Mouse (Mus musculus) cerebellum, adult (tissue): Measurements from ENCODE around the gene Olfr531.

Experiments
- ATAC-seq: cut with Nextera tagmentation; 2 replicates; pipeline ENCODE4 v1.9.2; 2017; ENCODE audit warnings: mild to moderate bottlenecking, moderate library complexity, mixed read lengths; ENCODE audit not compliant: insufficient number of reproducible peaks, low FRiP score, low TSS enrichment

Gene Olfr531

DNA sequence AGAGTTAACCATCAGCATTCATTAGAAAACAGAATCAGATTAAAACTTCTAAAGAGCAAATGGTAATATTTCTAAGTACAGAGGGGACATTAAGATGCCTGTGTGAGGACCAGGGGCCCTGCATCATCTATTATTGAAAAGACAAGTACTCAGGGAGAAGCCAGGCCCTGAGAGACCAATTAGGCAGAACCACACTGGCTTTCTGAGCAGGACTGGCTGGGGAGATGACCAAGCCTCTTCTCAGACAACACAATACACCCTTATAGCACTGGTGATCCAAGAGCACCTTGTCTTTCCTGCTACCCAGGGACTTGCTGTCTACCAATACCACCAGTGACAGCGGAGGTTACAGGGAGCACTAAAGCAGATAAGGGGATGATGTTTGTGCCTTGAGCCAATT lies at the start of gene Olfr531:
TSS of gene Olfr531 (minus strand) at position 101 of the 400 bp plus-strand sequence.
- ATAC-seq, result no peak

DNA sequence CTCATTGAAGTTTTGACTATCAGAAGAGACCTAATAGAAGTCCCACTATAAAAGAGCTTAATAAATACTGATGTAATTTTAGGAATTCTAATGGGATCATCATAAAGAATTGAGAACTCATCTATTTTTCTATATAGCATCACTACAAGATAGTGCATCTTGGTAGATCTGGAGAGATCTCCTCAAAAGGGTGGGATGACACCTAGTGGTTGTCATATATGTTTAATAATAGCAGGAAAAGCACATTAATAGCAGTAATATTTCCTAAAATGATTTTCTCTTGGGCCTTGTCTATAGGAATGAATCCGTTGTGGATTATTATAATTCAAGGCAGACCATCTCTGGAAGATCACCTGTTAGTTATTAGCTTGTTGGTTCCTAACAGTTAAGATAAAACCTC lies 40.4 kb upstream of the Olfr531 start:
- ATAC-seq, result no peak

DNA sequence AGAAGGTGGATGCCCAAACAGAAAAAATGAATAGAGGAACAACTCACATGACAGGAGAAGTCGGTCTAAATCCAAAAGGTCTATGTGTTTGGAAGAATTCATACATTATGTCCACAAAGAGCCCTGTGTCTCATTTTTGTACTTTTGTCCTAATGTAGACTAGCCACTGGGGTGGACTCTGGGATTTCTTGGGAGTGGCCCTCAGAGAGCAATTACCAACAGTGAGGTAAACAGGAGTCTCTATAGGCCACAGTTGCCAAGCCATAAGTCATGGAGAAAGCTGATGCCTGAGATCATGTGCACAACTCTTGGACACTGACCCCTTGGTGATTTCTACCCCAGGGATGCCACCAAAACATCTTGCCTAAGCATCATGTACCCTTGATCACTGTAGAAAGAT lies 18.8 kb upstream of the Olfr531 start, which contains the start of gene Olfr532:
TSS of gene Olfr532 (minus strand) at position 101 of the 400 bp plus-strand sequence.
- no peak for ATAC-seq

DNA sequence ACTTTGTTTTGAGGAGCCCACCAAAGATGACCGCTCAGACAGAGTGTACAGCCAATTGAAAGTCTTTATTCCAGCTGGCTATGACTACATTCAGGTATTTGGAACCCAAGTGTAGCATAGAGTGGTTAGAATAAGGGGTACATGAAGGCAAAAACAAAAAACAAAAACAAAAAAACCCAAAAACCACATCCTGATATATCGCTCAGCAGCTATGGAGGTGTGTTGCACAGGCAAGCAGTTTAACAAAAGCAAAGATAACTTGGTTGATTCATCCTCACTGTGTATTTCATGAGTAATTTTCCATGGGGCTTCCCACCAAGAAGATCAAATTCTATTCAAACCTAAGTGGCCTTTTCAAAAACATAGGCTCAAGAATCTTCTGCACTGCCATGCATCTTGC lies 25.8 kb downstream of the Olfr531 start:
- no peak for ATAC-seq

DNA sequence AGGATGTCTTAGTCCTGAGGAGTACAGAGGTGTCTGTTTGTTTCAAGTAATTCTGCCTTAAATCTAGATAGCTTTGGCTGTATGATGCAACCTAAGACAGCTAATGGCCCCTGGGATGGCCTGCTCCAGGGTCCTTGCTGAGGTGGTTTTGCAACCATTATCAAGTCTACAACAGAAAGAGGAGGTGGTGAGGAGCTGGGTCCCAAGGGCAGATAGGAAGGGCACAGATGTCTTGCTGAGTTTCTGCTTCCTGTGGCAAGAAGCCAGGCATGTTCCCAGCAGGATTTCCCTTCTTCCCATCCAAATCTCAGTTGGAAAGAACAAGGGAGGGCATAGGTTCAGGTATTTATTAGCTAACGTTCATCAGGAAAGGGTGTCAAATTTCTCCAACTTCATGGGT lies 26.5 kb downstream of the Olfr531 start, which contains the start of gene Olfr530:
TSS of gene Olfr530 (minus strand) at position 101 of the 400 bp plus-strand sequence.
- no peak for ATAC-seq

DNA sequence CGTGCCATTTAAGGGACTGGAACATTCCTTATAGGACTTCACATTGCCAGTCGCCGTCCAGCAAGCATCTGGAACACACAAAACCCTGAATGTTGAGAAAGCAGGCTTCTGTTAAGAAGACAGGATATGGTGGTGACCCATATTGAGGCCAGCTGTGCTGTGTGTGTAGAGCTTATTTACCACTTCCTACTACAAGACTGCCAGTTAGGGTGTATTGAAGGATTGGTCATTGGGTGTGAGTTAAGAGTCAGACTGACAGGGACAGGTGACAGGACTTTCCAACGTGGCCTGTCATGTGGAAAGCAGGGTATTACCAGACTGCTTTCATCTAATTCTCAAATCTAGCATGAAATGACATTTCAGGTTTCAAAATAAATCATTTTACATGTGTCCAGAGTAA lies 28.4 kb downstream of the Olfr531 start:
- no peak for ATAC-seq

DNA sequence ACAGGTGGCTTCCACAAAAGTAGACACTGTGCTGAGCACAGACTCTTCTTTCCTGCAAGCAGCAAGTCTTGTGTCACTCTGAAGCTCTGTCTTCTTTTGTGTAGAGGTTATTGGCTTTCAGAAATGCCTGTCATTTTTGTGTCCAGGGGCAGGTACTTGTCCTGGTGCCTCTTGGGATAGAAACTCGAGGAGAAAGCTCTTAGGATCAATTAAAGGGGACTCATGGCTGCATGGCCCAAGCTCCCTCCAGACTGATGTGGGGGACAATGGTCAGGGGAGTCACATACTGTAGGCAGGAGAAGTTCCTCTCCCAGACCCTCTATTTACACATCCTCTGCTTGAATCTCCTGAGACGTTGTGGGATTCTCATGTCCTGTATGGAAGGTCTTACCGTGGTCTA lies 41.1 kb downstream of the Olfr531 start, which contains the start of gene Olfr60:
TSS of gene Olfr60 (minus strand) at position 101 of the 400 bp plus-strand sequence.
- ATAC-seq, result no peak
